Mouse (Mus musculus): ENCODE results near the gene Tmod2.

- TF ChIP-seq MYC (IDR thresholded peaks at IDR 0.05; ENCODE audit: low read depth, low read length), result no peak
- no peak for TF ChIP-seq CTCF (conservative IDR thresholded peaks at IDR 0.05 in 1 of 2, IDR thresholded peaks at IDR 0.05 in 1 of 2; ENCODE audit: low read depth in 2 of 2, low read length in 2 of 2)
Measured at GRCm38 (mm10) chr9:75523646-75524045, 87.5 kb downstream of the Tmod2 start.
